Mouse (Mus musculus): Measurements from ENCODE around the gene Zdhhc17. TPM values are rescaled to one million over a fixed set of nuclear protein-coding genes. Genes with fewer than 3 reads are reported as not detected.

The Zdhhc17 gene
- 35.2 and 38.4 TPM in 2 replicates for polyA plus RNA-seq (2016; fragmentation: Nextera tagmentation; extraction: Ambion mirVana)

DNA sequence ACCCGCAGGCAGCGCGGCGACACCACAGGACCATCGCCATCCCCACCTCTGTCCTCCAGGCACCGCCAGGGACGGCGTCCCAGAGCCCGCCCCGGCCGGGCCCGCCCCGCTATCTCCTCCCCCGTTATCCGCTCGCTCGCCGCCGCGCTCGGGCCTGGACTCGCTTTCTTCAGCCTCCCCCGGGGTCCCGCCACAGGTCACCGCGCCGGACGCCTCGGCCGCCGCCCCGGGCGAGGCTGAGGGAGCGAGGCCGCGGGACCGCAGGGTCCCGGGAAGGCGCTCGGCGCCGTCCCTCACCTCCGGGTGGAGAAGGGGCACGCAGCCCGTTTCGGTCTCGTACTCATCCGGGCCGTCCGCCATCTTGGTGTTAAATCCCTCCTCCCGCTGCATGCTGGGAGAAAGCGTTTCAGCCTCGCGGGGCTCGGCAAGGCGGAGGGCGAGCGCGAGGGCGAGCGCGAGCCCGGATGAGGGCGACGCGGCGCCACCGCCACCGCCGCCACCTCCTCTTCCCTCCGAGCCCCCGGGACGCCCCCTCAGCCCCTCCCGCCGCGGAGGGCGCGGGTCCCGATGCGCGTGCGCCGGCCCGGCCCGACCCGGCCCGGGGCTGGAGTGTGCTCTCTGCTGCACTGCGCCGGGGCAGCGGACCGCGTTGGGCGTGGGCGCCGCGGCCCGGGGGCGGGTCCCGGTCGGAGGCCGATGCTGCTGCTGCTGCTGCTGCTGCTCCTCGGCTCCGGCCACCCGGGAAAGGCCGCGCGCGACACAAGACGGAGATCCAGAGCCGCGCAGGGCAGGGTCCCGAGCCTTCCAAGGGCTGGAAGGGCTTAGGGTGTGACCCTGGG lies at the start of gene Zdhhc17:
TSS of gene Zdhhc17 (minus strand) at position 500 of the 839 bp plus-strand sequence.
- Histone ChIP-seq H3K36me3 (no peaks in the 10 kb centered on the region), H3K9ac (peak within 1 kb of the TSS; percentile 96), H3K4me1 (peaks cover 11% of the 10 kb centered on the region; the same call in 1 of the 2 replicates), H3K27ac (peak within 1 kb of the TSS; percentile 98), H3K9me3 (no peaks in the 10 kb centered on the region), H3K4me2 (replicated peaks) (peak within 1 kb of the TSS; percentile 87), H3K27me3 (no peaks in the 10 kb centered on the region), H3K4me3 (peak within 1 kb of the TSS; percentile 89)
- ATAC-seq (ENCODE audit: insufficient number of reproducible peaks, insufficient read depth, low FRiP score, low TSS enrichment), result peak; percentile 87
- under 1% methylated on average over 89 of the region's 112 CpGs for WGBS

DNA sequence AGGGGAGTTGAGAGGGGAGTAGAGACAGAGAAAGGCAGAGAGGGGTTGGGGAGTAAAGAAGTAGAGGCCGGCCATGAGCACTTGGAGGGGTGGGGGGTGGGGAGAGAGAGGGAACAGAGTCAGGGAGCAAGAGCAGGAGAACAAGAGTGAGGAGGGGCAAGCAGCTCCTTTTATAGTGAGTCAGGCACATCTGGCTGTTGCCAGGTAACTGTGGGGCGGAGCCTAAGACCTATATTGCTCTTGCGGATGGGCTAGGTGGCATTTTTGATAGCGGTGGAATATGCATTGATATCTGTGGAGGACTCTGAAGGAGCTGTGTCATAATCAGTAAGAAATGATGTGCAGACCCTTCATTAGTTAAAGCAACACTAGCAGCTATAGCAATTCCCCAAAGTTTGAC lies 45.8 kb upstream of the Zdhhc17 start:
- 52% methylated on average over 4 of the region's 4 CpGs for WGBS
- no peaks in the 10 kb centered on the region for H3K9me3 ChIP-seq
- H3K9ac ChIP-seq, result no peak overlapping the region
- H3K4me1 ChIP-seq, result no peaks in the 10 kb centered on the region
- no peak for ATAC-seq (ENCODE audit: insufficient number of reproducible peaks, insufficient read depth, low FRiP score, low TSS enrichment)
- H3K27ac ChIP-seq, result no peak overlapping the region
- H3K36me3 ChIP-seq, result no peaks in the 10 kb centered on the region
- no peaks in the 10 kb centered on the region for H3K27me3 ChIP-seq
- no peak overlapping the region for H3K4me3 ChIP-seq
- no peak overlapping the region for H3K4me2 ChIP-seq (replicated peaks)

DNA sequence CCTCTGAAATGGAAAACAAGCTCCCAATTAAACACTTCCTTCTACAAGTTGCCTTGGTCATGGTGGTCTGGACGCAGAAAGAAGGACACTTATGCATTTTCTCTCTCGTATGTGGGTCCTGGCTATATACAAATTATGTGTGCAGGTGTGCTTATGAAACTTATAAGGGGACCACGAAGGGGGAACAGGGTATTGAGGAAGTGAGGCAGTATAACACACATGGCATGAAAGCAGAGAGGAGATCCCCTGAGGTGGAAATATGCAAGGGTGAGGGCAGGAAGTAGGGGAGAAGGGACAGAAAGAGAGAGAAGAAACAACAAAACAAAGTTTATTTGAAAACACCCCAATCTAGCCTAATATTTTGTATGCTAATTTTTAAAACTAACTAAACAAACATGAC lies 41.7 kb upstream of the Zdhhc17 start:
- no peak overlapping the region for H3K27ac ChIP-seq
- 87% methylated on average over 3 of the region's 3 CpGs for WGBS
- H3K9ac ChIP-seq, result no peak overlapping the region
- H3K36me3 ChIP-seq, result no peaks in the 10 kb centered on the region
- H3K4me1 ChIP-seq, result no peaks in the 10 kb centered on the region
- no peaks in the 10 kb centered on the region for H3K9me3 ChIP-seq
- H3K4me3 ChIP-seq, result no peak overlapping the region
- H3K4me2 ChIP-seq (replicated peaks), result no peak overlapping the region
- no peak for ATAC-seq (ENCODE audit: insufficient number of reproducible peaks, insufficient read depth, low FRiP score, low TSS enrichment)
- H3K27me3 ChIP-seq, result no peaks in the 10 kb centered on the region

DNA sequence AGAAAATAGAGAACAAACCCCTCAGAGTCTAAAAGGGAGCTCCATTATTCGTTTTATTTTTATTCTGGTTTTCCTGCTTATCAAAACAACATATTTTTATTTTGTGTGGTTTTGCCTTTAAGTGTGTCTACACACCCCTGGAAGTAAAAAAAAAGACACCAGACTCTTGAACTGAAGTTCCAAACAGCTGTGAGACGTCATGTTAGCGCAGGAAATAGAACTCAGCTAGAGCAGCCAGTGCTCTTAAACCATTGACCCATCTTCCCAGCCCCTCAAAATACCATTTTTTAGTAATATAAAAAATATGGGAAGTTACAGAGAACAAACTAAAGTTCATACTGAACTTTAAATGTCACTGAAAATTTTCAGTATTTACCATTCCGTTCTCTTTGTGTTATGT lies 40.6 kb upstream of the Zdhhc17 start:
- no peak overlapping the region for H3K4me3 ChIP-seq
- H3K36me3 ChIP-seq, result no peaks in the 10 kb centered on the region
- no peak overlapping the region for H3K4me2 ChIP-seq (replicated peaks)
- WGBS, result 80% methylated on average over 4 of the region's 4 CpGs
- H3K4me1 ChIP-seq, result no peaks in the 10 kb centered on the region
- H3K9ac ChIP-seq, result no peak overlapping the region
- H3K27ac ChIP-seq, result no peak overlapping the region
- no peak for ATAC-seq (ENCODE audit: insufficient number of reproducible peaks, insufficient read depth, low FRiP score, low TSS enrichment)
- no peaks in the 10 kb centered on the region for H3K27me3 ChIP-seq
- no peaks in the 10 kb centered on the region for H3K9me3 ChIP-seq

DNA sequence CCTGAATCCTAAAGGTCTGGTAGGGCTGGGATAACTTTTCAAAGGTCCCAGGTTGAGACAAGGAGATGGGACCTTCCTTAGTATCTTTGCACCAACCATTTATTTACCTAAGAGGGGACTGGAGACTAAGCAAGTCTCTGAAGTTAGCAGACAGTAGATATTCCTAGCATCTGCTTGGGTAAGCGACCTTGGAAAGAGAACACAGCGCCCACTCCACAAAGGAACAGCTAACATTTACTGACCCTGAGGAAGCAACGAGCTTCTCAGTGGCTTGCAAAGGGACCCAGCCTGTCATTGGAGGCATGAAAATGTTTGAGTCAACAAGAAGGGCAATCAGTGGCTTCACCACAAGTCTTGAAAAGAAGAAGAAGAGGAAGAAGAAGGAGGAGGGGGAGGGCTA lies 40.1 kb upstream of the Zdhhc17 start:
- ATAC-seq (ENCODE audit: insufficient number of reproducible peaks, insufficient read depth, low FRiP score, low TSS enrichment), result no peak
- H3K4me2 ChIP-seq (replicated peaks), result no peak overlapping the region
- WGBS, result 80% methylated on average over 3 of the region's 3 CpGs
- H3K4me3 ChIP-seq, result no peak overlapping the region
- no peak overlapping the region for H3K27ac ChIP-seq
- H3K9ac ChIP-seq, result no peak overlapping the region
- H3K9me3 ChIP-seq, result no peaks in the 10 kb centered on the region
- H3K4me1 ChIP-seq, result no peaks in the 10 kb centered on the region
- no peaks in the 10 kb centered on the region for H3K36me3 ChIP-seq
- H3K27me3 ChIP-seq, result no peaks in the 10 kb centered on the region

DNA sequence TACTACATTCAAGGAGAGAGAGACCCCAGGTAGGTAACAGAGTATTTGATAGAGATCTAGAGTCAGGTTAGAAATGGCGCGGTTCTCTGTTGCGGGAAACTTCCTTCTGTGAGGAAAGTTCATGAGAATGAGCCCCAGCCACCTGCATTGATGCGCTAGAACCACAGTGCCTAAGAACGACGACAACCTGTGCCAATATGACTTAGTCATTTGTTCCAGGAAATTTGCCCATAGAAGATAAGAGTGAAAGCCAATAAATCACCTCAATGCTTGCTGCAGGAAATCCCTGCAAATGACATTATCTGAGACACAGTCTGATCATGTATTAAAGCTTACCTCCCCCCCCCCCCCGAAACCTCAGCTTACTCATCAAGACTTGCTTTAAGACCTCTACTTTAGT lies 38.0 kb upstream of the Zdhhc17 start:
- ATAC-seq (ENCODE audit: insufficient number of reproducible peaks, insufficient read depth, low FRiP score, low TSS enrichment), result no peak
- Histone ChIP-seq H3K4me1 (no peaks in the 10 kb centered on the region), H3K27me3 (no peaks in the 10 kb centered on the region), H3K4me2 (replicated peaks) (no peak overlapping the region), H3K4me3 (no peak overlapping the region), H3K9ac (no peak overlapping the region), H3K36me3 (no peaks in the 10 kb centered on the region), H3K27ac (no peak overlapping the region), H3K9me3 (no peaks in the 10 kb centered on the region)
- WGBS, result 94% methylated on average over 7 of the region's 7 CpGs

DNA sequence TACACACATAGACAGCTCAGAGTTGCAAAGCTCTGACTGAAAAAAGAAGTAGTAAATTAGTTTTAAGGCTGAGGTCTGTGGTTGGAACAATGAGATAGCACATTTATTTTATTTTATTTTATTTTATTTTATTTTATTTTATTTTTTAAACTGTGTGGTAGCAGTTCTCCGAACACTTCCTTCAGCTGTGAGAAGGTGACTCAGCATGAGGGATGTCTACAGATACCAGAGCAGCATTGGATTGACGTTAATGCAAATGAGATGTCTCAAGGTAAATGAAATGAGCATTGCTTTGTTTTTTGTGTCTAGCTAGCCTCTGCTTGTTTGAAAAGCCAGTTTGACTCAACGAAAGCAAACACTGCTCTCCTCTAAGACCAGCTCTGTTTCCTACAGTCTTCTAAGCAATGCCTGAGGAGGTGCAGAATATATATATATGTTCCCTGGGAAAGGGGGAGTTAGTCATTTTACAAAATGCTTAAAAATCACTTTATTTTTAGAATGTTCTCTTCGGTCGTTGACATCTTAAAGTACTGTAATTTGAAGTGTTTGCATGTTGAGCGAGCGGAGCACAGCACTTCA lies 30.2 kb upstream of the Zdhhc17 start:
- Histone ChIP-seq H3K4me2 (replicated peaks) (no peak overlapping the region), H3K27ac (no peak overlapping the region), H3K4me1 (no peaks in the 10 kb centered on the region), H3K27me3 (no peaks in the 10 kb centered on the region), H3K4me3 (no peak overlapping the region), H3K36me3 (no peaks in the 10 kb centered on the region), H3K9ac (no peak overlapping the region), H3K9me3 (no peaks in the 10 kb centered on the region)
- WGBS, result 82% methylated on average over 7 of the region's 7 CpGs
- no peak for ATAC-seq (ENCODE audit: insufficient number of reproducible peaks, insufficient read depth, low FRiP score, low TSS enrichment)

DNA sequence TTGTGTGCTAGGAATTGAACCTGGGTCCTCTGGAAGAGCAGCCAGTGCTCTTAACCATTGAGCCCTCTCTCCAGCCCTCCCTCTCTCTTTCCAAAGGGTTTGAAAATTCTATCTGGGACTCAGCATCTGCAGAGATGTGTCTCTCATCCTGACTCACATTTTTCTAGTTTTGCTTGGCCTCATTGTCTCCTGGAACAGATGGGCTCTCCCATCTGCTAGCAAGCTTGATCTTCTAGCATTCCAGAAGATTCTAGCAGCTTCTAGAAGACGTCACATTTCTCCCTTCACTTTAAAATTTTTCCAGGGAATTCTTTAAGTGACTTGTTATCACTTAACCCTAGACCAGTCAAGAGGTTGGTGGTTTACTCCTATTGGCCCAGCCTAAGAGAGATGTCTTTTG lies 26.9 kb upstream of the Zdhhc17 start:
- 69% methylated on average over 1 of the region's 1 CpGs for WGBS
- Histone ChIP-seq H3K4me3 (no peak overlapping the region), H3K9ac (no peak overlapping the region)

DNA sequence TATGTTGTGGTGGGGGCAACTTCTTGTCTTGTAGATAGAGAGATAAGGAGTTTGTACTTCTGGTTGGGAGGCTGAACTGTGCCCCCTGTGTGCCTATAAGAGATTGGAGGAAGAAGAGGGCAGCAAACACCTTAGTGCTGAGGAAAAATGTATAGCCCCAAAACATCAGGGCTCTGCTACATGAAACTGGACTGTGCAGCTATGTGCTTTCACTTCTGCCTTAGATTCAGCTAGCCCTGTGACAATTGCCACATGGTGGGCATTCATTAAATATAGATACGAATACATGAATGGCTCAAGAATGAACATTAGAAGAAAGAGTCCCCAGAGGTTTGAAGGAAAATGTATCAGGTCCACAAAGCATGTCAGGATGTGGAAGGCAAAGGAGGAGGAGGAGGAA lies 25.2 kb upstream of the Zdhhc17 start:
- 86% methylated on average over 1 of the region's 1 CpGs for WGBS
- Histone ChIP-seq H3K9me3 (no peaks in the 10 kb centered on the region), H3K4me2 (replicated peaks) (no peak overlapping the region), H3K9ac (no peak overlapping the region), H3K27me3 (no peaks in the 10 kb centered on the region), H3K27ac (no peak overlapping the region), H3K36me3 (no peaks in the 10 kb centered on the region), H3K4me3 (no peak overlapping the region), H3K4me1 (peaks cover 3% of the 10 kb centered on the region; the same call in 1 of the 2 replicates)
- ATAC-seq (ENCODE audit: insufficient number of reproducible peaks, insufficient read depth, low FRiP score, low TSS enrichment), result no peak

More for the DNA sequence above, 26.9 kb upstream of the Zdhhc17 start:
- Histone ChIP-seq H3K9me3 (no peaks in the 10 kb centered on the region), H3K4me2 (replicated peaks) (no peak overlapping the region), H3K27me3 (no peaks in the 10 kb centered on the region), H3K36me3 (no peaks in the 10 kb centered on the region), H3K27ac (no peak overlapping the region), H3K4me1 (no peaks in the 10 kb centered on the region; the same call in 1 of the 2 replicates)
- ATAC-seq (ENCODE audit: insufficient number of reproducible peaks, insufficient read depth, low FRiP score, low TSS enrichment), result no peak

DNA sequence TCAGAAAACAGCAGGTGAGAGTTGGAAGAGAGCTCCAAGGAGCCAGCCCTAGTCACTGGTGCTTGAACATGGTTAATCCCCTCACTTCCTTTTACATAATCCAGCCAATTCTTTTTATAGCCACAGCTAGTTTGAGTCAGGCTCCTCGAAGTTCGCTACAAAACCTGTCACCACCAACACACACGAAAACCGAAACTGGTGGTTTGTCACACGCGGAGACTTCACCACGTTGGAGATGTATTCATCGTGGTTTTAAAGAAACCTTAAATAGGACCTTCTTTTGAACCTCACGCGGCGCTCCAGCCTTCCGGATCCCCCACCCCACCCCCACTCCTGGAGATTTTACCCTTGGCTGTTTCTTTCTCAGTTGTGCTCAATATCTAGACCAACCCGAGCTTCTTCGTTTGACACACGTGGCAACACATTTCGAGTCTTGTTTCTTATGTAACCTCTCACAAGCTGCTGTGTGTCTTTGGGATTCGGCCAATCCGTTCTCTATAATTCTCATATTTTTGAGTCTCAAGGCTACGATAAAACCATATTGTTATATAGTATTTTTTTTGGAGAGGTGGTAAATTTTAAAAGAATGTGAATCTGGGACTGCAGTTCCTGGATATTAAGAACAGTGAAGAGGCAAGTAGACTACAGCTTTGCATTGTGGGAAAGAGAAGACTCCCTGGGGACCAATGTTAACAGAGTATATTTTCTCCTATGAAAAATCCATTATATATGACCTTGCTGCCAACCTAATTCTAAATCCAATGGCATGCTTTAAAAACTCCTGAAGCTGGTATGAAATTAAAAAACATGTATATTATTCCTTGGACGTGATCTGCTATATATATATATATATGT lies 21.8 kb upstream of the Zdhhc17 start:
- Histone ChIP-seq H3K9ac (no peak overlapping the region), H3K27me3 (no peaks in the 10 kb centered on the region), H3K9me3 (no peaks in the 10 kb centered on the region), H3K4me1 (peaks cover 3% of the 10 kb centered on the region; the same call in 1 of the 2 replicates), H3K4me3 (no peak overlapping the region), H3K27ac (no peak overlapping the region), H3K4me2 (replicated peaks) (peak overlapping the region; percentile 36), H3K36me3 (no peaks in the 10 kb centered on the region)
- 36% methylated on average over 20 of the region's 20 CpGs for WGBS
- ATAC-seq (ENCODE audit: insufficient number of reproducible peaks, insufficient read depth, low FRiP score, low TSS enrichment), result no peak

DNA sequence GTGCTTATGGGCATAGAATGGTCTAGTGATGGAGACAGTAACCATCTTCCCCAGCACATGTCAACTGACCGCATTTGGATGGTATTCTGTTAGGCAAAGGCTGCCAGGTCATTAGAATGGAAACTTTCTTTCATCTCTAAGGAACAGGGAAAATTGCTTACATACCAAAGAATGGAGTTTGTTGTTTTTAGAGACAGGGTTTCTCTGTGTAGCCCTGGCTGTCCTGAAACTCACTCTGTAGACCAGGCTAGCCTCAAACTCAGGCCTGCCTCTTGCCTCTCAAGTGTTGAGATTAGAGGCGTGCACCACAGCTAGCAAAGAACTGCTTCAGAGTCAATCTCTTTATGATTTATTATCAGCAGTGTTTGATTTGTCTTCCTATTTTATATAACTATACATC lies 20.9 kb upstream of the Zdhhc17 start:
- no peak overlapping the region for H3K4me3 ChIP-seq
- no peak for ATAC-seq (ENCODE audit: insufficient number of reproducible peaks, insufficient read depth, low FRiP score, low TSS enrichment)
- 89% methylated on average over 2 of the region's 2 CpGs for WGBS
- no peaks in the 10 kb centered on the region for H3K36me3 ChIP-seq
- no peak overlapping the region for H3K9ac ChIP-seq
- H3K4me2 ChIP-seq (replicated peaks), result no peak overlapping the region
- H3K9me3 ChIP-seq, result no peaks in the 10 kb centered on the region
- no peak overlapping the region for H3K27ac ChIP-seq
- H3K4me1 ChIP-seq, result peaks cover 3% of the 10 kb centered on the region; the same call in 1 of the 2 replicates
- H3K27me3 ChIP-seq, result no peaks in the 10 kb centered on the region
